Mouse (Mus musculus) adrenal gland, postnatal 4 days (tissue): ENCODE data around the gene Runx1. TPM values are rescaled to one million over a fixed set of nuclear protein-coding genes. Genes with fewer than 3 reads are reported as not detected.

Experiments used
- DNase-seq, 2 experiments: peaks; one replicate each; pipeline ENCODE4 v3.0.0; 2021 to 2022; ENCODE audit warnings: low spot score in 2 of 2, mixed read lengths in 2 of 2
- total RNA-seq, 2 experiments: library from RNA; stranded (reverse); gene quantifications; 2 replicates each; pipeline ENCODE4 v1.2.3; 2021

Runx1 gene
- total RNA-seq, 2 experiments from 2014 or later = 4.1 to 4.5 TPM

GRCm38 (mm10) chr16:92827663-92828307 lies 1.8 kb upstream of the Runx1 start:
- DNase-seq = peak in 1 of 2 experiments; percentile 13

- no peak for DNase-seq
Measured at GRCm38 (mm10) chr16:92826683-92827082, 734 bp upstream of the Runx1 start.

GRCm38 (mm10) chr16:92825204-92825843 lies 625 bp downstream of the Runx1 start:
- DNase-seq = no peak

GRCm38 (mm10) chr16:92824723-92825203 lies 1.2 kb downstream of the Runx1 start:
- DNase-seq = no peak

- DNase-seq = no peak
Measured at GRCm38 (mm10) chr16:92824003-92824722, 1.8 kb downstream of the Runx1 start.

- no peak for DNase-seq
Measured at GRCm38 (mm10) chr16:92823381-92823862, 2.5 kb downstream of the Runx1 start.

GRCm38 (mm10) chr16:92822676-92823075 lies 3.3 kb downstream of the Runx1 start:
- DNase-seq = no peak

- DNase-seq = no peak
Measured at GRCm38 (mm10) chr16:92821938-92822629, 3.9 kb downstream of the Runx1 start.

GRCm38 (mm10) chr16:92821596-92821937 lies 4.4 kb downstream of the Runx1 start:
- no peak for DNase-seq

- DNase-seq = no peak
Measured at GRCm38 (mm10) chr16:92820451-92820850, 5.5 kb downstream of the Runx1 start.

GRCm38 (mm10) chr16:92818480-92819269 lies 7.3 kb downstream of the Runx1 start:
- no peak for DNase-seq

GRCm38 (mm10) chr16:92816092-92816491 lies 9.9 kb downstream of the Runx1 start:
- no peak for DNase-seq

- no peak for DNase-seq
Measured at GRCm38 (mm10) chr16:92815195-92815527, 10.8 kb downstream of the Runx1 start.

GRCm38 (mm10) chr16:92814366-92815194 lies 11.4 kb downstream of the Runx1 start:
- no peak for DNase-seq

- no peak for DNase-seq
Measured at GRCm38 (mm10) chr16:92812405-92812804, 13.5 kb downstream of the Runx1 start.

GRCm38 (mm10) chr16:92810568-92811240 lies 15.2 kb downstream of the Runx1 start:
- DNase-seq = no peak

GRCm38 (mm10) chr16:92807772-92808171 lies 18.2 kb downstream of the Runx1 start:
- DNase-seq = no peak

- DNase-seq = no peak
Measured at GRCm38 (mm10) chr16:92803076-92803580, 22.8 kb downstream of the Runx1 start.

- no peak for DNase-seq
Measured at GRCm38 (mm10) chr16:92801567-92801966, 24.4 kb downstream of the Runx1 start.
